Mouse (Mus musculus): ENCODE measurements at regions not wholly inside any gene's neighbourhood (a gene's known extent, or its start where the extent isn't known, plus 50 kb on each side); places are given as distances from the start of the nearest gene placed in this dataset.

- 68% methylated on average over 5 of the region's 5 CpGs for WGBS
- TF ChIP-seq CTCF (IDR thresholded peaks at IDR 0.05) (no peak), POLR2A (IDR thresholded peaks at IDR 0.05; ENCODE audit: insufficient read depth, low read depth, low read length) (no peak), EP300 (IDR thresholded peaks at IDR 0.05; ENCODE audit: insufficient read depth, low read depth, low read length) (no peak)
- H3K4me3 ChIP-seq = no peak overlapping the region
- DNase-seq = no peak
- H3K27me3 ChIP-seq (ENCODE audit: control insufficient read depth, insufficient read depth, low read length) = no peaks in the 10 kb centered on the region
- intact Hi-C loops (cut with DNase I) = no loop called here
- no peaks in the 10 kb centered on the region for H3K79me2 ChIP-seq (replicated peaks; ENCODE audit: control insufficient read depth, insufficient read depth, low read length)
- no peaks in the 10 kb centered on the region for H3K36me3 ChIP-seq (ENCODE audit: control insufficient read depth, insufficient read depth, low read length)
- no peaks in the 10 kb centered on the region for H3K4me1 ChIP-seq (ENCODE audit: control insufficient read depth, insufficient read depth, low read length)
- H3K27ac ChIP-seq = no peak overlapping the region
- no peak overlapping the region for H3K9ac ChIP-seq (ENCODE audit: low read depth, low read length)
Observed at GRCm38 (mm10) chr3:150109561-150109960, 1119.2 kb upstream of the Adgrl2 start.

GRCm38 (mm10) chr3:150112231-150112630 lies 1121.9 kb upstream of the Adgrl2 start:
- H3K27ac ChIP-seq = no peak overlapping the region
- H3K27me3 ChIP-seq (ENCODE audit: control insufficient read depth, insufficient read depth, low read length) = no peaks in the 10 kb centered on the region
- intact Hi-C loops (cut with DNase I) = no loop called here
- H3K4me1 ChIP-seq (ENCODE audit: control insufficient read depth, insufficient read depth, low read length) = no peaks in the 10 kb centered on the region
- WGBS = 92% methylated on average over 6 of the region's 6 CpGs
- no peaks in the 10 kb centered on the region for H3K36me3 ChIP-seq (ENCODE audit: control insufficient read depth, insufficient read depth, low read length)
- H3K4me3 ChIP-seq = no peak overlapping the region
- DNase-seq = no peak
- H3K79me2 ChIP-seq (replicated peaks; ENCODE audit: control insufficient read depth, insufficient read depth, low read length) = no peaks in the 10 kb centered on the region
- TF ChIP-seq CTCF (IDR thresholded peaks at IDR 0.05) = no peak
- TF ChIP-seq POLR2A (IDR thresholded peaks at IDR 0.05; ENCODE audit: insufficient read depth, low read depth, low read length) = no peak
- no peak for TF ChIP-seq EP300 (IDR thresholded peaks at IDR 0.05; ENCODE audit: insufficient read depth, low read depth, low read length)
- no peak overlapping the region for H3K9ac ChIP-seq (ENCODE audit: low read depth, low read length)

- H3K27me3 ChIP-seq (ENCODE audit: control insufficient read depth, insufficient read depth, low read length) = no peaks in the 10 kb centered on the region
- H3K4me1 ChIP-seq (ENCODE audit: control insufficient read depth, insufficient read depth, low read length) = no peaks in the 10 kb centered on the region
- no peak overlapping the region for H3K4me3 ChIP-seq
- no peaks in the 10 kb centered on the region for H3K36me3 ChIP-seq (ENCODE audit: control insufficient read depth, insufficient read depth, low read length)
- H3K27ac ChIP-seq = no peak overlapping the region
- DNase-seq = no peak
- intact Hi-C loops (cut with DNase I) = no loop called here
- WGBS = 61% methylated on average over 3 of the region's 3 CpGs
- no peaks in the 10 kb centered on the region for H3K79me2 ChIP-seq (replicated peaks; ENCODE audit: control insufficient read depth, insufficient read depth, low read length)
- no peak overlapping the region for H3K9ac ChIP-seq (ENCODE audit: low read depth, low read length)
- TF ChIP-seq CTCF (IDR thresholded peaks at IDR 0.05) (no peak), POLR2A (IDR thresholded peaks at IDR 0.05; ENCODE audit: insufficient read depth, low read depth, low read length) (no peak), EP300 (IDR thresholded peaks at IDR 0.05; ENCODE audit: insufficient read depth, low read depth, low read length) (no peak)
Observed at GRCm38 (mm10) chr3:150119866-150120265, 1129.5 kb upstream of the Adgrl2 start.

GRCm38 (mm10) chr3:150146635-150147034 lies 1156.3 kb upstream of the Adgrl2 start:
- intact Hi-C loops (cut with DNase I) = no loop called here
- no peak for TF ChIP-seq CTCF (IDR thresholded peaks at IDR 0.05)
- TF ChIP-seq POLR2A (IDR thresholded peaks at IDR 0.05; ENCODE audit: insufficient read depth, low read depth, low read length) = no peak
- no peak for TF ChIP-seq EP300 (IDR thresholded peaks at IDR 0.05; ENCODE audit: insufficient read depth, low read depth, low read length)
- Histone ChIP-seq H3K27ac (no peak overlapping the region), H3K9ac (ENCODE audit: low read depth, low read length) (no peak overlapping the region), H3K79me2 (replicated peaks; ENCODE audit: control insufficient read depth, insufficient read depth, low read length) (no peaks in the 10 kb centered on the region), H3K4me3 (no peak overlapping the region), H3K36me3 (ENCODE audit: control insufficient read depth, insufficient read depth, low read length) (no peaks in the 10 kb centered on the region), H3K27me3 (ENCODE audit: control insufficient read depth, insufficient read depth, low read length) (no peaks in the 10 kb centered on the region), H3K4me1 (ENCODE audit: control insufficient read depth, insufficient read depth, low read length) (no peaks in the 10 kb centered on the region)
- WGBS = 74% methylated on average over 1 of the region's 1 CpGs
- no peak for DNase-seq

- Histone ChIP-seq H3K4me3 (no peak overlapping the region), H3K4me1 (ENCODE audit: control insufficient read depth, insufficient read depth, low read length) (no peaks in the 10 kb centered on the region), H3K36me3 (ENCODE audit: control insufficient read depth, insufficient read depth, low read length) (no peaks in the 10 kb centered on the region), H3K27me3 (ENCODE audit: control insufficient read depth, insufficient read depth, low read length) (no peaks in the 10 kb centered on the region), H3K79me2 (replicated peaks; ENCODE audit: control insufficient read depth, insufficient read depth, low read length) (no peaks in the 10 kb centered on the region), H3K9ac (ENCODE audit: low read depth, low read length) (no peak overlapping the region), H3K27ac (no peak overlapping the region)
- TF ChIP-seq CTCF (IDR thresholded peaks at IDR 0.05) (no peak), EP300 (IDR thresholded peaks at IDR 0.05; ENCODE audit: insufficient read depth, low read depth, low read length) (no peak), POLR2A (IDR thresholded peaks at IDR 0.05; ENCODE audit: insufficient read depth, low read depth, low read length) (no peak)
- WGBS = 75% methylated on average over 7 of the region's 7 CpGs
- intact Hi-C loops (cut with DNase I) = no loop called here
- DNase-seq = no peak
Observed at GRCm38 (mm10) chr3:150151152-150151822, 1160.9 kb upstream of the Adgrl2 start.

GRCm38 (mm10) chr3:150151823-150152158 lies 1161.4 kb upstream of the Adgrl2 start:
- no peak for TF ChIP-seq POLR2A (IDR thresholded peaks at IDR 0.05; ENCODE audit: insufficient read depth, low read depth, low read length)
- no peak for TF ChIP-seq CTCF (IDR thresholded peaks at IDR 0.05)
- TF ChIP-seq EP300 (IDR thresholded peaks at IDR 0.05; ENCODE audit: insufficient read depth, low read depth, low read length) = no peak
- Histone ChIP-seq H3K4me1 (ENCODE audit: control insufficient read depth, insufficient read depth, low read length) (no peaks in the 10 kb centered on the region), H3K36me3 (ENCODE audit: control insufficient read depth, insufficient read depth, low read length) (no peaks in the 10 kb centered on the region), H3K27ac (no peak overlapping the region), H3K9ac (ENCODE audit: low read depth, low read length) (no peak overlapping the region), H3K4me3 (no peak overlapping the region), H3K27me3 (ENCODE audit: control insufficient read depth, insufficient read depth, low read length) (no peaks in the 10 kb centered on the region), H3K79me2 (replicated peaks; ENCODE audit: control insufficient read depth, insufficient read depth, low read length) (no peaks in the 10 kb centered on the region)
- intact Hi-C loops (cut with DNase I) = no loop called here
- 74% methylated on average over 8 of the region's 8 CpGs for WGBS
- DNase-seq = no peak
